Mouse (Mus musculus) hindbrain, embryonic 16.5 days (tissue): ENCODE measurements around the gene Rbl1. TPM values are rescaled to one million over a fixed set of nuclear protein-coding genes. Genes with fewer than 3 reads are reported as not detected.

Experiments used
- polyA plus RNA-seq: library from polyadenylated mRNA; unstranded; fragments of >200 nt; fragmentation: Nextera tagmentation; extraction: Ambion mirVana; gene quantifications from 2 replicates; pipeline ENCODE4 v1.2.1, GENCODE M21; 2015

Rbl1 gene
- polyA plus RNA-seq, 1 experiment from 2014 or later: 4.7 TPM

Other genes with a start within 250 kb of the Rbl1 start
- gene Ndrg3, start 212.5 kb downstream of the Rbl1 start, polyA plus RNA-seq: 168 and 181 TPM in 2 replicates
- 10.5 and 11.6 TPM in 2 replicates for gene Dsn1, start 197.4 kb downstream of the Rbl1 start, polyA plus RNA-seq
- gene Soga1, start 125.3 kb downstream of the Rbl1 start, polyA plus RNA-seq: 4.4 and 4.6 TPM in 2 replicates
- gene Tldc2, start 117.5 kb downstream of the Rbl1 start, polyA plus RNA-seq: not detected in 2 replicates
- 9.5 and 11.1 TPM in 2 replicates for gene Samhd1, start 69.3 kb downstream of the Rbl1 start, polyA plus RNA-seq
- gene Rpn2, start 74.5 kb upstream of the Rbl1 start, polyA plus RNA-seq: 237 and 246 TPM in 2 replicates
- 0.47 and 0.51 TPM in 2 replicates for gene Mroh8, start 75.0 kb upstream of the Rbl1 start, polyA plus RNA-seq
- gene Ghrh, start 143.0 kb upstream of the Rbl1 start, polyA plus RNA-seq: 0.91 and 1.0 TPM in 2 replicates
- gene Manbal, start 163.1 kb upstream of the Rbl1 start, polyA plus RNA-seq: 120 and 123 TPM in 2 replicates
- 26.5 and 29.9 TPM in 2 replicates for gene Src, start 213.9 kb upstream of the Rbl1 start, polyA plus RNA-seq